Mouse (Mus musculus) heart, adult 18-20 months (tissue): ENCODE data around the gene Arid4a. TPM values are rescaled to one million over a fixed set of nuclear protein-coding genes. Genes with fewer than 3 reads are reported as not detected.
"Not testable (repeated sequence)": the region's sequence is repeated elsewhere in the genome, so short reads cannot be mapped to it uniquely, and the experiment has no call there.

Experiments
- DNase-seq, 2 experiments: peaks; one replicate each; pipeline ENCODE4 v3.0.0; 2021 to 2022; ENCODE audit warnings: mixed read lengths in 1 of 2
- total RNA-seq, 2 experiments: library from RNA; stranded (reverse); gene quantifications; 2 replicates each; pipeline ENCODE4 v1.2.3; 2021

The Arid4a gene
- total RNA-seq, 2 experiments from 2014 or later: 11.1 to 12.2 TPM

GRCm38 (mm10) chr12:71016211-71016502 lies 367 bp downstream of the Arid4a start:
- no peak for DNase-seq

GRCm38 (mm10) chr12:71016503-71017241 lies 882 bp downstream of the Arid4a start:
- DNase-seq: peak; percentile 67

DNA sequence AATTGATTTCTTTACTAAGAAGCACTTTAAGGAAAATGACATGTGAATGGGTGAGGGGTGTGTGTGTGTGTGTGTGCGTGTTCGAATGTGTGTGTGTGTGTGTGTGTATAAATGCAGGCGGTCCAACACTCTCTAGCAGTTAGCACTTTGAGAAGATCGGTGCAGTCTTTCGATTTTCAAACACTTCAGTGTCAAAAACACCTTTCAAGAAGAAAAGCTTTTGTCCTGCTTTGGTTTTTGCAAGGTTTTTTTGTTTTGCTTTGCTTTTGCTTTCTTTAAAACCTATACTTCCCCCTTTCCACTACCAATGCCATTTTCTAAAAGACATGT lies 1.4 kb downstream of the Arid4a start:
- DNase-seq: no peak

DNA sequence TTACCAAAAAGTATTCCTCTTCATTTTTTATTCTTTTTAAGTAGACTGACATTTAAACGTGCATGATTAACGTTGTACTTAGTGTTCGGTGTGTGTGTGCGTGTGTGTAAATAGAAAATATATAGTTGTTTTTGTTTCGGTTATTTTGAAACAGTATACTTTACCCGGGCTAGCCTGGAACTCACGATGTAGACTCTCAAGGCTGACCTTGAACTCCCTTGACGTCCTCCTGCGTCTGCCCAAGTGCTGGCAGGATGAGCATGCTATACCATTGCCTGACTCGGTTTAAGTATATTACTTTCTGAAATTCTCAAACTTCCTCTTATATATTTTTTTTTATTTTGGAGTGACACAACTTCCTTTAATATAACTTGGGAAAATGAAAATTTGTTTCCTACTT lies 2.0 kb downstream of the Arid4a start:
- DNase-seq: no peak

- no peak for DNase-seq
Observed at GRCm38 (mm10) chr12:71019211-71019610, 3.4 kb downstream of the Arid4a start.

GRCm38 (mm10) chr12:71024411-71024810 lies 8.6 kb downstream of the Arid4a start:
- no peak for DNase-seq

GRCm38 (mm10) chr12:71028265-71028664 lies 12.5 kb downstream of the Arid4a start:
- not testable (repeated sequence) for DNase-seq

GRCm38 (mm10) chr12:71030260-71030659 lies 14.5 kb downstream of the Arid4a start:
- no peak for DNase-seq

GRCm38 (mm10) chr12:71030722-71031121 lies 14.9 kb downstream of the Arid4a start:
- no peak for DNase-seq

GRCm38 (mm10) chr12:71035826-71036225 lies 20.0 kb downstream of the Arid4a start:
- no peak for DNase-seq

DNA sequence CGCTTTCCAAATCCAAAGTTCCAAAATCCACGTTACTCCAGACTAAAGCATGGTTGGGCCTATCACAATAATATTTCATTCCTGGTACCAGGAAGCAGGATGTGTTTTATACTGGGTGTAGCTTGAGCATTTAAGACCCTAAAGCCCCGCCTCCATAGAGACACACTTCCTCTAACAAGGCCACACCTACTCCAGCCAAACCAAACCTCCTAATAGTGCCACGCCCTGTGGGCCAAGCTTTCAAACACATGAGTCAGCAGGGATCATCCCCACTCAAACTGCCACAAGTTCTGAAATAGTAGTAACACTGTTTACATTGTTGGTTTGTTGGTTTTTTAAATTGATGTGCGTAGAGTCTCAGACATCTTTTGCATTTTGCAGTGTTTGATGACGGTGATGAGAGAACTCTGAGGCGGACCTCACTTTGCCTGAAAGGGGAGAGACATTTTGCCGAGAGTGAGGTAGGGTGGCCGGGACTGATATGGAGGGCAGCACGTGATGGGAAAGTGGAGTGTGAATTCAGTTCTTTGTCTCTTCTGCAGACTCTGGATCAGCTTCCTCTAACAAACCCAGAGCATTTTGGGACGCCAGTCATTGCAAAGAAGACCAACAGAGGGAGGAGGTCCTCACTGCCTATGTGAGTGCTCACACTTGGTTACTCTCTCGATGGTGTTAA lies 21.1 kb downstream of the Arid4a start:
- no peak for DNase-seq

DNA sequence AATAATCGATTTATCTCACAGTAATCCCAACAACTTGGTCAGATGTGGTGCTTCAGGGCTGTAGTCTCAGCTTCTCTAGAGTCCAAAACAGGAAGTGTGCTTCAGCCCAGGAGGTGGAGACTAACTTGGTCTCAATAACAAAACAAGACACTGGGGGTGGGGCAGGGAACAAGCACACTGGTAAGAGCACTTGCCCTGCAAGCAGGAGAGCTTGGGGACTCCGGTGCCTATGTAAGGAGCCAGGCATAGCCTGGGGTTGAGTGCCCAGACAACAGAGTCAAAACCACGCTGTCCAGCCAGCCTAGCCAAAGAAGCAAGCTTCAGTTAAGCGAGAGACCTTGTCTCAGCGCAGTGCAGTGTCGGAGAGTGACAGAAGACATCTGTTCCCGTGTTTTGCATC lies 24.7 kb downstream of the Arid4a start:
- peak; percentile 83 to 90 for DNase-seq

DNA sequence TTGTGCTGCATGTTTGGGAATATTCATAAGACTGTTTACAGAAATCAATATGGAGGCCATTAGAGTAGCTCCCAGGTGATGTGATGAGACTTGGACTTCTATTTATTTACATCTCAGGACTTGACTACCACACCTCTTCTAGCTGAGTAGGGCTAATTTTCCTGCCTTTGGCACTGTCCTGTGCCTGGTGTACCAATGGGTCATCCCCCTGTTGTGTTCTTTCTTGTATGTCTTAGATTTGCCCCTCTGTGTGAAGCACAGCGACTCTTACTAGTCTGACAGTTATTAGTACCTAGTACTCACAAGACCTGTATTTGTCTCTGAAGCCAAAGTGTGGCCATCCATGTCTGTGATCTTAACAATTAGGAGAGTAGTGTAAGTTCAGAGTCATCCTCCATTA lies 26.7 kb downstream of the Arid4a start:
- no peak for DNase-seq

- no peak for DNase-seq
Observed at GRCm38 (mm10) chr12:71043571-71043970, 27.8 kb downstream of the Arid4a start.

- no peak for DNase-seq
Observed at GRCm38 (mm10) chr12:71044488-71044887, 28.7 kb downstream of the Arid4a start.

DNA sequence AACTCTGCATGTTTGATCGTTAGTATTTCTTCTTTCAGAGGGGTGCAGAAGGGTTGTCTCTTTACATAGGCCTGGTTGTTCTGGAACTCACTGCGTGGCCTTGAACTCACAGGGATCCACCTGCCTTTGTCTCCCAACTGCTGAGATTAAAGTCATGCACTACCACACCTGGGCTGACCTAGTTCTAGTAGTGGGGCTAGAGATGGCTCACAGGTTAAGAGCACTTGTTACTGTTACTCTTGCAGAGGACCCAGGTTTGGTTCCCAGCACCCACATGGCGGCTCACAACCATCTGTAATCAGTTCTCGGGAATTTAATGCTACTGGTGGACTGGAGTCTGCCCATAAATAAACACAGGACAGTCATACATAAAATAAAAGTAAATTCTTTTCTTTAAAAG lies 30.7 kb downstream of the Arid4a start:
- no peak for DNase-seq

- DNase-seq: no peak
Observed at GRCm38 (mm10) chr12:71047473-71048078, 31.8 kb downstream of the Arid4a start.

DNA sequence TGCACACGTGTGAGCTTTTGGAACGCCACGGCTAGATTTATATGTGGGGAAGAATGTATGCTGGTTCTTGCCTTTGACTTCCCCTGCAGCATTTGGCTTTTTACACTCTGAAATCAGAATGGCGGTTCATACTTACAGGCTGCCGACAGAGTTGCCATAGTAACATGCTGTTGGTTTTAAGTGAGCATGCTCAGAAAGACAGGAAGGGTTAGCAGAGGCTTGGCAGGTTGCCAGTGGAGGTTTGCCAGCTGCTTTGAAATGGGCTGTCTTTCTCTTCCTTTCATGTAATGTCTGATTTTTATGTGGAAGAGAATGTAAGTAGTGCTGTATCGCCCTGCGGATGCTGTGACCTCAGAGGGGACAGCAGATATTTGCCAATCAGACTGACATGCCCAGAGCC lies 32.3 kb downstream of the Arid4a start:
- DNase-seq: peak; percentile 95 to 96

GRCm38 (mm10) chr12:71048561-71048960 lies 32.8 kb downstream of the Arid4a start:
- DNase-seq: no peak

DNA sequence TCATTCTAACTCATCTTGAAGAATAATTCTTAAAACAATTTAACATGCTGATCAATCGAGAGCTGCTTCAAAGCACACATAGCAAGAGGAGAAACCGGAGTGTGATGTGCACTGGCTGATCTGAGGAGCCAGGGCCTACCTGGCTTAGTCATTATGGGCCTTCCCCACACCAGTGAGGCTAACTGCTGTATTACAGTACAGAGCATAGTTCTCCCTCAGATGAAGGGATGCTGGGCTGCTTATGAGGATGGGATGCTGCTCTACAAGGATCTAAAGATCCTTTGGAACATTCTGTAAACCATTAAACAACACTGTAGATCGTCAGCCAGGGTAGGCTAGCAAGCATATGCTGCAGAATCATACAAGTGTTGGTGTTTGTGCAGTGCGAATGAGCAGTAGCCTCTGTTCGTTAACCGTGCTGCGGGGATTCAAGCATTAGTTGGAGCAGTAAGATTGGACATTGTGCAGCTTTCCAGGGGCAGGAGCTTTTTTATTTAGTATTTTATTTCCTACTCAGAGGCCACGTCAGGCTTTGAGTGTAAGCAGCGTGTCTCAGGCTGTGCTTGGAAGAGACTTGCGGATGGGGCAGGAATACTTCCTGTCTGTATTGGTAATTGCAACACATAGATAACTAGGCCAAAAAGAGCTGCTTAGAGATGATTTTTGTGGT lies 33.9 kb downstream of the Arid4a start:
- DNase-seq: peak; percentile 28 to 29

GRCm38 (mm10) chr12:71051079-71051478 lies 35.3 kb downstream of the Arid4a start:
- peak; percentile 56 to 58 for DNase-seq

DNA sequence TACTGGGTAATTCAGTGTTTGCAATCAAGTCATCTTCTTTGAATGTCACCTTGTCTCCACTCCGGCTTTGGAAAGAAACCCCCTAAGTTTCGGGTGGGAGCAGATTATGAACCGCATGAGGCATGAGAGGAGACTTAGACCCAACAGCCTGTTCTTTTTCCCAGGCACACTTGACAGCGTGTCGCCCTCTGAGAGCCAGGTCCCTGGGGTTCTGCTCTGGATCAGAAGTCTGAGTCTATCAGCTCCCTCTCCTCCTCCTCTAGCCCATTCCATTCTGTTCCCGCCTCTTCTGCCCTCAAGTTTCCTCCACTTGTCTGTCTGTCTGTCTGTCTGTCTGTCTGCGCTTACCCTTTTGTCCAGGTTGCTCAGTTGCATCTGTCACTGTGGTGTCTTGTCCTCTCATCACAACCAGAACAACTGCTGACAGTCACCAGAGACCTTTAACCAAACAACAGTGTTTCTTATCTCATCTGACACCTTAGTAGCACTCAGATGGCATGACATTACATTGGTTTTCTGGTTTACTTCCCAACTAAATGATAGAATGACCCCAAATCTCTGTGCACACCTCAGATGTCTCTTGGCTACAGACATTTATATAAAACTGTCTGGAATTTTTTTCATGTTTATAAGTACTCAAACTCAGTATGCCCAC lies 36.7 kb downstream of the Arid4a start:
- no peak for DNase-seq

DNA sequence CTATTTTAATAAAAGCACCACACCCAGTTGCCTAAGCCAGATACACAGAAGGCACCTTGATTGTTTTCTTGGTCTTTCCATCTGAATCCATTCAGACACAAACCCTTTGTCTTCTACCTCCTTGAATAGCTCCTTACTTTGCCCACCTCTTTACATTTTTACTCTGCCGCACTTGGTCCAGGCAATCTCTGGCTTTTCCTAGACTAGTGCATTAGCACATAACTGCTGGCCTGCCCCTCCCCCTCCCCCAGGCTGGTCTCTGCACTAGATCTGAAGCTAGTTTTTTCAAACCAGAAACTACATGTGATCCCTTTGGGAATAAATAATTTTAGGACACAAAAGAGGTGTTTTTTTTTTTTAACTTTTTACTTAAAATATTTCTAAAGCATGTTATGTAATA lies 37.2 kb downstream of the Arid4a start:
- DNase-seq: no peak
